Mouse (Mus musculus) layer of hippocampus, adult 11-12 months (tissue): ENCODE results near the gene Zfp652.
A peak's percentile ranks its signal among the peaks of the same experiment; 100 is the strongest.

Source experiments
- DNase-seq: peaks from one replicate; pipeline ENCODE4 v3.0.0; 2022; ENCODE audit warnings: low spot score

Gene Zfp652

GRCm38 (mm10) chr11:95832129-95833005 is 119.9 kb downstream of the Zfp652 start:
- no peak for DNase-seq

GRCm38 (mm10) chr11:95833006-95833570 is 120.6 kb downstream of the Zfp652 start:
- DNase-seq = no peak

- no peak for DNase-seq
These were observed 121.2 kb downstream of the Zfp652 start for GRCm38 (mm10) chr11:95833631-95834142.

GRCm38 (mm10) chr11:95834143-95834667 is 121.7 kb downstream of the Zfp652 start:
- DNase-seq = peak; percentile 76

- no peak for DNase-seq
These were observed 122.6 kb downstream of the Zfp652 start for GRCm38 (mm10) chr11:95834742-95835710.

GRCm38 (mm10) chr11:95835832-95836231 is 123.4 kb downstream of the Zfp652 start:
- no peak for DNase-seq

GRCm38 (mm10) chr11:95836433-95836832 is 124.0 kb downstream of the Zfp652 start:
- DNase-seq = no peak

- no peak for DNase-seq
These were observed 124.6 kb downstream of the Zfp652 start, which contains the start of gene Gngt2 for GRCm38 (mm10) chr11:95837059-95837458. TSS of gene Gngt2 (plus strand) at chr11:95837216.

GRCm38 (mm10) chr11:95838598-95838997 is 126.1 kb downstream of the Zfp652 start:
- no peak for DNase-seq

GRCm38 (mm10) chr11:95838999-95839868 is 126.8 kb downstream of the Zfp652 start:
- DNase-seq = no peak

- DNase-seq = no peak
These were observed 128.4 kb downstream of the Zfp652 start for GRCm38 (mm10) chr11:95840694-95841497.

GRCm38 (mm10) chr11:95841498-95841830 is 129.0 kb downstream of the Zfp652 start:
- no peak for DNase-seq

- DNase-seq = no peak
These were observed 129.7 kb downstream of the Zfp652 start, which contains the start of gene Abi3 for GRCm38 (mm10) chr11:95842074-95842681. TSS of gene Abi3 (minus strand) at chr11:95842476.

- no peak for DNase-seq
These were observed 130.5 kb downstream of the Zfp652 start for GRCm38 (mm10) chr11:95842953-95843352.

- DNase-seq = no peak
These were observed 131.0 kb downstream of the Zfp652 start for GRCm38 (mm10) chr11:95843421-95843950.

GRCm38 (mm10) chr11:95844935-95845334 is 132.5 kb downstream of the Zfp652 start:
- no peak for DNase-seq

- no peak for DNase-seq
These were observed 138.4 kb downstream of the Zfp652 start for GRCm38 (mm10) chr11:95850898-95851297.

- DNase-seq = peak; percentile 70
These were observed 141.2 kb downstream of the Zfp652 start for GRCm38 (mm10) chr11:95853684-95854083.

GRCm38 (mm10) chr11:95857306-95857705 is 144.8 kb downstream of the Zfp652 start:
- DNase-seq = no peak
